Mouse (Mus musculus): ENCODE measurements around the gene Olfr92.
"Not testable (repeated sequence)": the region's sequence is repeated elsewhere in the genome, so short reads cannot be mapped to it uniquely, and the experiment has no call there.

The Olfr92 gene

DNA sequence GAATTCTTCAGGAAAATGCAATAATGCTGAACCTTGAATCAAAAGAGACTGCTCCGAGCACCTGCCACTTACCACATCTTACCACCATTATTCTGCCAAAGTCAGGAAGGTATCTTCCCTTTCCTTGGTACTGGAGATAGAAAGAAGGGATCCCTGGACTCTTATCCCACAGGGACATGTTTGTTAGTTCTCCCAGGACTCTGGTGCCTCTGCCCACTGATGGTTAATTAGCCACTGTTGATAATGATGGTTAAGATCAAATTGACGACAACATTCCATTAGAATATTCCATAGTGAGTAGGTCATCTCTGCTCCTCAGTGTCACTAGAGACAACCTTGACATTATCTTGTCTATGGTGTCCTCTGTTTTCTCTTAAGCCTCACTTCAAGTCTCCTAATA, at the start of gene Olfr92:
Olfr92 (minus strand) TSS at position 101 of the 400 bp plus-strand sequence.
- no peak for DNase-seq

DNA sequence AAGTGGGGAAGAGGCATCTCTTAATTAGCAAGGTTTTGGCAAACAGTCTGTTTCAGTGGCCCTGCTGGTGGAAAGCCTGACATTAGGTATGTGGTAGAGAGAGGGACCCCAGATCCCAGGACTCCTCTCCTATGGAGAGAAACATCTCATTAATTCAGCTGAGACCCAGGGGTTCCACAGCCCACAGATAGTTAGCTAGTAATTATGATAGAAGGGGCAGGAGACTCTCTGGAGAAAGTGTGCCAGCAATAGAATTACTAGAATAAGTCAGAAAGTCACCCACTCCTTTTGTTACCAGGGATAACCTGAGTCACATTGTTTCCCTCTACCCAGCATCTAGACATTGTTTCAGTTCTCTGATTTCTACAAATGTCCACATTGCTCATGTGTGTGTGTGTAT, 41.5 kb upstream of the Olfr92 start, which contains the start of gene Olfr93:
Olfr93 (minus strand) TSS at position 101 of the 400 bp plus-strand sequence.
- no peak for DNase-seq

DNA sequence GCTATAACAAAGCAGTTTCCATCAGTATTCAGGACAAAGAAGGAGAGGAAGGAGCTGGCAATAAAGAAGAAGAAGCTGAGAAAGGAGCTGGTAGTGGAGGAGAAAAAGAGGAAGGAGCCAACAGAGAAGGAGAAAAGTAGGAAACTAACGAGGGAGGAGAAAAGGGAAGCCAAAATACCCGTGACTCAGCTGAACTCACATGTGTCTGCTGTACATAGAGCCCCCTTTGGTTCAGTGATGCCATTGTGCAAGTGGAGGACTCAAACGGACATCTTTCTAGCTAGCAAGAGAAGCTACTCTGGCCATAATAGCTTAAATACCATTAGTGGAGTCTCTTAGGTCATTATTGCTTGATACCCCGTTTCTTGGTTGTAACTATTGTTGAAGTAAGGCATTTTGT, 11.5 kb upstream of the Olfr92 start:
- not testable (repeated sequence) for DNase-seq

DNA sequence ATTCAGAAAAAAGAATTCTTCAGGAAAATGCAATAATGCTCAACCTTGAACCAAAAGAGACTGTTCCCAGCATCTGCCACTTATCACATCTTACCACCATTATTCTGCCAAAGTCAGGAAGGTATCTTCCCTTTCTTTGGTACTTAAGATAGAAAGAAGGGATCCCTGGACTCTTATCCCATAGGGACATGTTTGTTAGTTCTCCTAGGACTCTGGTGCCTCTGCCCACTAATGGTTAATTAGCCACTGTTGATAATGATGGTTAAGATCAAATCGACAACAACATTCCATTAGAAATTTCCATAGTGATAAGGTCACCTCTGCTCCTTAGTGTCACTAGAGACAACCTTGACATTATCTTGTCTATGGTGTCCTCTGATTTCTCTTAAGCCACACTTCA, 21.7 kb downstream of the Olfr92 start, which contains the start of gene Olfr91:
Olfr91 (minus strand) TSS at position 101 of the 400 bp plus-strand sequence.
- no peak for DNase-seq

DNA sequence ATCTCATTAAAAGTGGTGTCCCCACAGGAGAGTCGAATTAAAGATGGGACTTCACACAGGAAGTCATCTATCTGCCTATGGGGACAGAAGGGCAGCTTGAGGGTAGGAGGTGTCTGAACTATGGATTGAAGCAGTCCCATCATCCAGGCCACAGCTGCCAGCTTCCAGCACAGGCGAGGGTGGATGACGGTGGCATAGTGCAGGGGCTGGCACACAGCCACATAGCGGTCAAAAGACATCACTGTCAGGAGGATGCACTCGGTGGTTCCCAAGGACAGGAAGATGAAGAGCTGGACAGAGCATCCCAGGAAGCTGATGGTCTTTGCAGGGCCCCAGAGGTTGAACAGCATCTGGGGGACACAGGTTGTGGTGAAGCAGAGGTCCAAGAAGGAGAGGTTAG, 26.6 kb downstream of the Olfr92 start:
- DNase-seq = peak; percentile 91

DNA sequence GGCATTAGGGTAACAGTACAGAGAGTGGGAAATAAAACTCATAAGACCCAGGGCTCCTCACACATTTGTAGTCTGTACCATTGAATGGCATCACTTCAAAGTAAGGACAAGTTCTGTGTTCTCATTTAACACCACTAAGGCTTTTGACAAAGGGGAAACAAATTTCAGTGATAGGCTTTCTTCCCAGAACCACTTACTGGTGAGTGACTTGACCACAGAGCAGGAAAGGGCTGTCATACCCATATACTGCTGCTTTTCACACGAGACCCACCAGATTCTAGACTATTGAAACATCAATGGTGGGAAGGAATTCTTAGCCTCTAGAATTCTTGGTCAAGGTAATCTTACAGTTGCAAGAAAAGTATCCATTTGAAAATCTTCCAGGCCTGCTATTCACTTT, 27.7 kb downstream of the Olfr92 start:
- DNase-seq = no peak

DNA sequence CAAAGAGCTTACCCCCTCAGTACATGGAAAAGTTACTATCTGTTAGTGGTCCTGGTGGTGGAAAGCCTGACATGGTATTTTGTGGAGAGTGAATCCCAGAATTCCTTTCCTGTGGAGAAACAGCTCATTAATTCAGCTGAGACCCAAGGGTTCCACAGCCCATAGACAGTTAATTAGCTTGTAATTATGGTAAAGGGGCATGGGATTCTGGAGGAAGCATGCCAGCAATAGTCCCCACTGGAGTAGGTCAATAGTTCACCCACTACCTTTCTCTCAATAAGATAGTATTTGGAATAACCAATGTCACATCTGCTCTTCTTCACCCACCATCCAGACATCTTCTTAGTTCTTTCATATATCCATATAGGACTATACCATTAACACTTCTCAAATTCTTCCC, 31.5 kb downstream of the Olfr92 start, which contains the start of gene Olfr90:
Olfr90 (minus strand) TSS at position 101 of the 400 bp plus-strand sequence.
- no peak for DNase-seq

DNA sequence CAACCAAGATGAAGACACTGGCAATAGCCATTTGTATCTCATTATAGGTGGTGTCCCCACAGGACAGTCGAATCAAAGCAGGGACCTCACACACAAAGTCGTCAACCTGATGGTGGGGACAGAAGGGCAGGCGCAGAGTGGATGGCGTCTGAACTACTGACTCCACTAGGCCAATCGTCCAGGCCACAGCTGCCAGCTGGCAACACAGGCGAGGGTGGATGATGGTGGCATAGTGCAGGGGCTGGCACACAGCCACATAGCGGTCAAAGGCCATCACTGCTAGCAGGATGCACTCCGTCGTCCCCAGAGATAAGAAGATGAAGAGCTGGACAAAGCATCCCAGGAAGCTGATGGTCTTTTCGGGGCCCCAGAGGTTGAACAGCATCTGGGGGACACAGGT, 34.3 kb downstream of the Olfr92 start:
- DNase-seq = peak; percentile 63 to 71

DNA sequence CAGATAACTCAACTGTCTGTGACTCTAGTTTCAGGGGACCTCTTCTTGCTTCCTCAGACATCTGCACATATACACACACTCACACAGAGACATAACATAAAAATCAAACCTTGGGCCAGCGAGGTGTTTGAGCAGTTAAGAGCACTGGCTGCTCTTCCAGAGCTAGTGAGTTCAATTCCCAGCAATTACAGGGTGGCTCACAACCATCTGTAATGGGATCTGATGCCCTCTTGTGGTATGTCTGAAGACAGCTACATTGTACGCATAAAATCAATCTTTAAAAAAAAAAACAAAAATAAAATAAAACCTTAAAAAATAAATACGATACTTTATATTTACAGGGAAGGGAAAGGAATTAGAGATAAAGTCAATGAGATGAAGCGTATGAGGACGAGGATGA, 35.3 kb downstream of the Olfr92 start:
- peak in 1 of 2 experiments; percentile 23 for DNase-seq

DNA sequence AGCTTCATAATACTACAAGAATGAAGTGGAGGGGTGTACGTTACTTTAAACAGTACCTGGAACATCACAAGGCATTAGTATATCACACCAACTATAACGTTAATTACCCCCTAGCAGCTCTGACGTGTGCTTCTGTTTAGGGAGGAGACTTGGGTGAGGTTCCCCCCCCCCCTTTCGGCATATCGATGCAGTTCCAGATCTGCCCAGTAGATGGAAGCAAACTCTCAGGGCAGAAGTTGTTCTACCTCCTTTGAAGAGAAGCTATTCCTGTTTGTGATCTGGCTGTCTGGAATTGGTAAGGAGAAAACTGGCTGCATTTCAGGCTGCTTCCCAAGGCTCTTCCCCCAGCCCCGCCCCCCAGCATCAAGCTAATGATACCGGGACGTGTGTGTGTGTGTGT, 36.6 kb downstream of the Olfr92 start:
- peak; percentile 82 to 86 for DNase-seq

DNA sequence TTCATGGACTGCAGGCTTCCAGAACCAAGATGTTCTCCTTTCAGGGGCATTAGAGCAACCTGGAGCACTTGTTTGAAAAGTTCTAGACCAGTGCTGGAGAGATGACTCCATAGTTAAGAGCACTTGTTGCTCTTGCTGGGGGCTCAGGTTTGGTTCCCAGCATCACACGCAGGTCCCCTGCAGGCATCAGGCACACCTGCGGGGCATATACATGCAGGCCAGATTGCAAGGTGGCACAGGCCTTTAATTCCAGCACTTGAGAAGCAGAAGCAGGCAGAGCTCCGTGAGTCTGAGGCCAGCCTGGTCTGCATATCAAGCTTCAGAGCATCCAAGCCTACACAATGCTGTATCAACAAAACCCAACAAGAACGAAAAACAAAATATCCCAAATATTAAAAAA, 38.2 kb downstream of the Olfr92 start:
- no peak for DNase-seq

DNA sequence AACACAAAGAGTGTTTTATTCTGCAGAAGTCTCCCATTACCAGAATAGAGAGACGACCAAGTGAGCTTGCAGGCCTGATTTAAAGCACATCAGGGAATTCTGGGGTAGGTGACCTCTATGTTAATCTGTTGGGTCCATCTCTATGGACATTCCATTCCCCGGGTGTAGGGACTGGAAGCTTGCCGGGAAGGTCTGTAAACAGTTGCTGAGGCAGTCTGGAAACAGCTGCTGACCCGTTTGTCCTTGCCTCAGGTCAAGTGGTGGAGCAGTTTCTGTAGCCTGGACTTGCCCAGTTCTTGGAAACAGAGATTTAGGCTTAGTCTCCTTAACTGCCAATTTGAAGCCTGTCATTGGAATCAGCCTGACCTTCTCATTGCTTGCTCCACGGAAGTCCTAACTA, 39.8 kb downstream of the Olfr92 start:
- DNase-seq = no peak

DNA sequence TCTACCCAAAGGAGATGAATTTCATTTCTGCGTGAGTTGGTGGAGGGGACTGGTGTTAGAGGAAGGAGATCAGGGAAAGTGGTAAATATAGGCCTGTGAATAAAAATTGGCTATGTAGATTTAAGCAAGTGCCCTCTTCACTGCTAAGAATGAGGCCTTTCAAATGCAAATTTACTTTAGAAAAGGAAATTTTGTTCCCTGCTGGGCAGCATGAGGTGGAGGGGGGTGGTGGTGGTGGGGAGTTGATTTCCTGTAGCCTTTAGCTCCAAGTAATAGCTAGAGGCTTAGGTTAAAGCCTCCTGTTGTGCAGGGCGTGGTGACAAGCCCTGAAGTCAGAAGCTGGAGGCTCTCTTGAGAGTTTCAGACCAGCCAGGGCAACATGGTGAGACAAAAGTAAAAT, 40.9 kb downstream of the Olfr92 start:
- DNase-seq = peak in 1 of 2 experiments; percentile 14

DNA sequence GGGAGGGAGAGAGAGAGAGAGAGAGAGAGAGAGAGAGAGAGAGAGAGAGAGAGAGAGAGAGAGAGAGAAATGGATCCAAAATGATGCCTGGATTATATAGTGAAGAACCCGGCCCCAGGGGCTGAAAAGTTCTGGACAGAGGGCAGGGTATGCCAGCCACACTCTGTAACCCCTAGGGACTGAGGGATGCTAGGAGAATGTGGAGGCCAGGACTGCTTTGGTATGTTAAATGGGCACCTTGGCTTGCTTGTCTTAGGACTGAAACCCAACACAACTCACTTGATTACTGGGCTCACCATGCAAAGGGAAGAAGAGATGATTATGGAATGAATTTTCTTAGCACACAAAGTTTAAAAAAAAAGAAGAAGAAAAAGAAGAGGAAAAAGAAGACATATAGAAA, 41.7 kb downstream of the Olfr92 start:
- no peak for DNase-seq

DNA sequence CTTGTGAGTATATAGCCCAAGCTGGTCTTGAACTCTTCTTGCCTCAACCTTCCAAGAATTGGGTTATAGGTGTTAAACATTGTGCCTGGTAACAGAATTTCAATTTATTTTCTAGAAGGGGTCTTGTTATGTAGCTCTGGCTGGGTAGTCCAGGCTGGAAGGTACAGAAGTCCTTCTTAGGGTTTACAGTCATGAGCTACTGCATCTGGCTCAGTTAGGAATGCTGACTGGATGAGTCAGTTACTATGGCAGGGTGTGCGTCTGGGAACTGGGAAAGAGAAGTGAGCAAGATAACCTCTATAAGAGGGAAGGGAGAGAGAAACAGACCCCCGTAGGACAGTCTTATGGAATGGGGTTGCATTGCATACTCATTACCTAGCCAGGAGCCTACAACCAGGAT, 44.1 kb downstream of the Olfr92 start:
- DNase-seq = no peak

DNA sequence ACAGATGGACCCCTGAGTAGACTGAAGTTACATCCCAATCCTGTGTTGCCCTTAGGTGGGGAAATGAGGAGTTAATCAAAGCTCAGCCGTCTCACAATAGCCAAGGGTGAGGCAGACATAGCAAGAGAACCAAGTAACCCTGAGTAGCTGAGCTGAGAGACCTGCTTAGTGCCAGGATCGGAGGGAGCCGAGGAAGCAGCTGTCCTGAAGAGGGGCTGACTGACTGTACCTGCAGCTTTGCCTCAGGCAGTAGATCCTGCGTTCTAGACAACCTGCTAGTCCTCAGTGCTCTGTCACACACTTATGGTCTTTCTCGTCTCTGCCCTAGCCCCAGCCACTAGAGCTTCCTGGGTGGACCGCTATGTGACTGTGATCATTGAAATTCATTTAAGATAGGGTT, 44.7 kb downstream of the Olfr92 start:
- no peak for DNase-seq

DNA sequence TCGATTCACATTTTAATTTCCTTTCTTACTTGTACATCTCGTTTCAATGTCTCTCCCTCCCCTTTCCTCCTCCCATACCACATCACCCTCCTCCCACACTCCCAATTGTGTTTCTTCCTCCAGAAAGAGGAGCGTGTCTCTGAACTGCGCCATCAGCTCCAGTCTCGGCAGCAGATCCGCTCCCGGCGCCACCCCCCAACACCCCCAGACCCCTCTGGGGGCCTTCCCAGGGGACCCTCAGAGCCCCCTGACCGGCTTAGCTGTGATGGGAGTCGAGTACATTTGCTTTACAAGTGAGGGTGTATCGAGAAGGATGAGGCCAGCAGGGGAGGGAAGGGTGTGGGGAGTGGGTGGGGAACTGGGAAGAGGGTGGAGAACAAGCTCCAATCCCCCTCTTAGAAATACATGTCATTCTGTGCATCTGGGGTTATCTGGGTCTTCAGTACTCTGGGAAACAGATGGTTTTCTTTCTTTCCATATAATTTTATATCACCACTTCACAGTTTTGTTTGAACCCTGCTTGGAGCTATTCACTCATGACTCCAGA, 47.1 kb downstream of the Olfr92 start:
- DNase-seq = no peak

DNA sequence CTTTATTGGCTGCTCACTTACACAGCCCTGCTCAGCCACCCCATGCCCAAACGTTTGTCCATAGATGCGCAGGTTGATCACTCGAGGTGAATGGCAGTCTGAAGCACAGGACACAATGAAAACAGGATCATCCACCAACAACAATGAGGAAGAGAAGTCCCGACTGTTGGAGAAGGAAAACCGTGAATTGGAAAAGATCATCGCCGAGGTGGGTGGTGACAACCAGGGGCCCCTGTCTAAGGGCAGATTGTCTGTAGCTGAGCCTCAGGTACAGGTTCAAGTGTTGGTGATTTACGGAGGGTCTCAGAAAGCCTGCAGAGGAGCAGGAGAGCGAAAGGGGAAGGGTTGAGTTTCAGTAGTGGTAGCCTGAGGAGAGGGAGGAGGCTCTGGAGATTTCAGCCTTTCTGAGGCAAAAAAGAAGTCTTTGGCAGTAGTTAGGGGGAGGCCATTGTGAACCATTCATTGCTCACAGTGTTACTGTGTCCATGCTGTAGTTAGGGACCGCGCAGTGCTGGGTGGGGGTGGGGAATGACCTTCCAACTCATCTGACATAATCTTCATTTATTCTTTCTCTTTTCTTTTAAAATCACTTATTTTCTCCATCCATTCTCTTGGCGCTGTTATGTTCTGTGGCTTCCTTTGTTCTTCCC, 47.7 kb downstream of the Olfr92 start:
- no peak for DNase-seq

DNA sequence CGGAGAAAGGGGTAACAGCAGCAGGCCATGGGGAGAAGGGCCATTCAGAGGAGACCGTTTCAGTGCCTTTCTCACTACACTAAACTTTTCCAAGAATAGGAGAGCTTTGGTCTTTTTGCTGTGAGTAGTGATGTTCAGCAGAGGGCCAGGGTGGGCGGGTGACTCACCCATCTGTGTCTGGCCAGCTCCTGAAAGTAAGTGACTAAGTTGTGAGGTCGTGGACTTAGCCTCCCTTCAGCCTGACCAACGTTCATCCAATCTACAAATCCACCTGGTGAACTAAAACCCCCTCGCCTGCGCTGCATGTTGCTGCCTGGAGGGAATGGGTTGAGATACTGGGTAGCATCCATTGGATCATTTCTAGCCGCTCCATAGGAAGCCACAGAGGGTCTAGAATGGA, 49.8 kb downstream of the Olfr92 start:
- DNase-seq = no peak

DNA sequence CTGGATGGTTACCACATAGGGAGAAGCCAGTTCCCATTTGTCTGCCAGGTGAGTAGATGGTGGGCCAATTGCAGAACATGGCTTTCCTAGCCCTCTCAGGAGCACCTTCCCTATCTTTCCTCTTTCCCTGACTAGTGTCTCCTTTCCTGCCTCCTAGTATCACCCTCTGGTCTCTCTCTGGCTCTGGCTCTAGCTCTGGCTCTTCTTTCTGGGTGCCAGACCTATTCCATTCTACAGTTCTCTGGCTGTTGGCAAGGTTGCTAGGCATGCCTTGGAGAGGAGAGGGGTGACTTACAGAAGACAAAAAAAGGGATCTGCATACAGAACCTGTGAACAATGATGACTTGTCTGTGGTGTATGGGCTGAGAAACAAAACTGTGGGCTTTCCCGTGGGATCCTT, 52.0 kb downstream of the Olfr92 start:
- no peak for DNase-seq

DNA sequence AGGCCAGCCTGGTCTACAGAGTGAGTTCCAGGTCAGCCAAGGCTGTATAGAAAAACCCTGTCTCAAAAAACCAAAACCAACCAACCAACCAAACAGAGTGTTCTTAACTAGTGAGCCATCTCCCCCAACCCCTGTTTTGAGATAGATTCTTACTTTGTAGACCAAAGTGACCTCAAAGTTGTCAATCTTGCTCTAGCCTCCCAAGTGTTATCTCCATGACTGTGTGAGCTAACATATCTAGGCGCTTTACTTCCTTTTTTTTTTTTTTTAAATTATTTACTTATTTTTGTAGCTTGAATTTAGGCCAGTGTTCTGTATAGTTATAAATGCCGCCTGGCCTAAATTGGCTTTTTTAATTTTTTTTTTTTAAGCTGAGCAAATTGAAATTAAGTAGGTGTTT, 53.9 kb downstream of the Olfr92 start:
- DNase-seq = no peak

DNA sequence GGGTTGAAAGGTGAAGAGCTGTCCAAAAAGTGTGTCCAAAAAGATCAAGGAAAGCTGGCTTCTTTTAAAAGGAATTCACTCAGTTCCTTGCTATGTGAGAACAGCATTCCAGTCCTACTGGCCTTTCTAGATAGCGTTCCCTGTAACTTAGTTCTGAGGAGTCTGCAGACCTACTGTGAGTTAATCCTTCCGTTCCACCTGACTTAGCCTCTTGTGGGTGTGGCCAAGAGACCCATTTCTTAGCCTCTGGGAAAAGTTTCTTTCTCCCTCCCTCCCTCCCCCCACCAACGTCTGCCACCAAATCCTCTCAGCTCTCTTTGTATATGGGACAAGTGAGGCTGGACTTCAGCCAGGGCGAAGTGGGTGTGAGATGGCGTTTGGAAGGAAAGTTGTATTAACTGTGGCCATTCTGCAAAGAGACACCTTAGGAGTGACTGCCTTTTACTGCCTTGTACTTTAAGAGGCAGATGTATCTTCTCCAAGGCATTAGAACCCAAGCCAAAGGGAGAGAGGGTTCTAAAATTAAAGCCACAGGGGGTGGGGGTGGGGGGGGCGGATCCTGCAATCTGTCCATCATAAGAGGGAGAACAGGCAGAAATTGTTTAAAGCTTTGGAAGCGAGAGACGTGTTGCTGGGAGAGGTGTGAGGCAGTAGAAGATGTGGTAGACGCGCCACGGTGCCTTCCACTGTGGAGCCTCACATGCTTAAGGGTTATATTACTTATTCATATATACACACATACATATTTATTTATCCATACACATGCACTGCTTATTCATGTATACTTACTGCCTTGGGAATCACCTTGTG, 56.0 kb downstream of the Olfr92 start:
- DNase-seq = no peak

DNA sequence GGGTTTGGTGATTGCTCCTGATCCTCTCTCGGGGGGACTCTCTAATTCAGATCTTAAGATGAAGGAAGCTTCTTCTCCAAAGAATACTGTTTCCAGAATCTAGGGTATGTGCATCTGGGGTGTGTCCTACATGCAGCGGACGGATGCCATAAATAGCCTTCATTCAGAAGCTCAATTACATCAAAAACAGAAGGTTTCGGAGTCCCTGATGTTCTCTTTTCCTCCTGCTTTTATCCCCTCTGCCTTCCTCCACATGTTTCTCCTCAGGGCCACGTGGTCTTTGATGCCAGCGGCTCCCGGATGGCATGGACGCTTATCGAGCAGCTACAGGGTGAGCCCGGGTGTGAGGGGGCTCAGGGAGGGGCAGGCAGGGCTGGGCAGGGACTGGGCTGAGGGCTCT, 56.8 kb downstream of the Olfr92 start:
- DNase-seq = no peak

DNA sequence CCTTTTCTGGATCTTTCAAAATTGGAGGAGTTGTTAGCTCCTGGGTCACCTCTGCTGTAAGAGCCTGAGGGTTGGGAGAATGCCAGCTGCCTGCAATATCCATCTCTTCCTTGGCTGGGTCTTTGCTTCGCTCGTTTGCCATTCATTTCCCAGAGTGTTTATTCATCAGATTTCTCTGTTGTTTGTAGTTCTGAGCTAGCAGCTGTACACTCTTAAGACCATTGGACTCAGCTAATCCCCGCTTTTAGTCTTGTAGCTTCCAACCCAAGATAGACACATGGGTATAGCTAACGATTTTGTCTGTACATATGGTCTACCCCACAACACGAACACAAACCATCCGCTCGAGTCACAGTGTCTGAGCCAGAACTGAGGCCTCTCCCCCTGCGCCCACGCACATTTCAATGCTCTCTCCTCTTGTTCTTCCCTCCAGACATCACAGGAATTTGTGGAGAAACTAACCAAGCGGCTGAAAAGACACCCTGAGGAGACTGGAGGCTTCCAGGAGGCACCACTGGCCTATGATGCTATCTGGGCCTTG, 57.7 kb downstream of the Olfr92 start:
- DNase-seq = no peak

All from cerebellum, postnatal 10 days (tissue).